Mouse (Mus musculus) naive thymus-derived CD4-positive, alpha-beta T cell, adult 2 months (primary cell): ENCODE results near the gene Arpc5.
A peak's percentile ranks its signal among the peaks of the same experiment; 100 is the strongest.
"Not testable (repeated sequence)": the region's sequence is repeated elsewhere in the genome, so short reads cannot be mapped to it uniquely, and the experiment has no call there.

Experiments
- DNase-seq: peaks from one replicate; pipeline ENCODE4 v3.0.0-alpha.2; 2011; ENCODE audit warnings: low read depth

The Arpc5 gene

GRCm38 (mm10) chr1:152779071-152779737 is 12.9 kb downstream of the Arpc5 start:
- peak; percentile 70 for DNase-seq

GRCm38 (mm10) chr1:152784620-152785019 is 18.3 kb downstream of the Arpc5 start:
- no peak for DNase-seq

GRCm38 (mm10) chr1:152785446-152785845 is 19.1 kb downstream of the Arpc5 start:
- not testable (repeated sequence) for DNase-seq

- no peak for DNase-seq
These were observed 20.6 kb downstream of the Arpc5 start for GRCm38 (mm10) chr1:152786953-152787352.

- no peak for DNase-seq
These were observed 21.8 kb downstream of the Arpc5 start for GRCm38 (mm10) chr1:152788121-152788660.

GRCm38 (mm10) chr1:152790254-152790653 is 23.9 kb downstream of the Arpc5 start:
- peak; percentile 49 for DNase-seq

GRCm38 (mm10) chr1:152790821-152791220 is 24.5 kb downstream of the Arpc5 start:
- DNase-seq = no peak

- no peak for DNase-seq
These were observed 24.9 kb downstream of the Arpc5 start for GRCm38 (mm10) chr1:152791269-152791668.

- no peak for DNase-seq
These were observed 26.6 kb downstream of the Arpc5 start for GRCm38 (mm10) chr1:152792736-152793494.

- DNase-seq = no peak
These were observed 27.3 kb downstream of the Arpc5 start for GRCm38 (mm10) chr1:152793495-152794130.

GRCm38 (mm10) chr1:152795688-152796255 is 29.4 kb downstream of the Arpc5 start:
- no peak for DNase-seq

GRCm38 (mm10) chr1:152796683-152797263 is 30.4 kb downstream of the Arpc5 start:
- DNase-seq = no peak

- no peak for DNase-seq
These were observed 31.8 kb downstream of the Arpc5 start for GRCm38 (mm10) chr1:152798125-152798524.

- no peak for DNase-seq
These were observed 33.6 kb downstream of the Arpc5 start, which contains the start of gene Ncf2 for GRCm38 (mm10) chr1:152799897-152800296. Gene Ncf2 (plus strand): TSS chr1:152800194.

- DNase-seq = no peak
These were observed 34.4 kb downstream of the Arpc5 start for GRCm38 (mm10) chr1:152800633-152801176.

- DNase-seq = no peak
These were observed 38.6 kb downstream of the Arpc5 start for GRCm38 (mm10) chr1:152804907-152805306.

GRCm38 (mm10) chr1:152807619-152808391 is 41.5 kb downstream of the Arpc5 start:
- no peak for DNase-seq

GRCm38 (mm10) chr1:152808392-152808680 is 42.0 kb downstream of the Arpc5 start:
- no peak for DNase-seq

- no peak for DNase-seq
These were observed 43.4 kb downstream of the Arpc5 start for GRCm38 (mm10) chr1:152809541-152810252.
